18 mouse cellular contexts compared by ENCODE assay signal in genomic region chr2:135434947-135435515, GRCm38 (mm10).
A peak's percentile ranks its signal among the peaks of the same experiment; 100 is the strongest.
DNase-seq lines count a peak whose midpoint lies in the region; ATAC-seq lines count a peak whose summit lies in the region.
"Had no signal": no experiment of that assay in that cellular context is flagged by ENCODE, and none has a peak within 500 bp of the region (broad histone marks: within the 10 kb centered on the region; RNA-seq: fewer than 3 reads in every experiment).

No protein-coding gene starts in this region.

- H3K4me1 ChIP-seq in lung, embryonic 15.5 days: peaks cover 6% of the 10 kb centered on the region
- H3K4me1 ChIP-seq in lung, embryonic 16.5 days (replicated peaks; ENCODE audit: control insufficient read depth, insufficient read depth, low read length): 0 out of 2 replicates have a peak, but pooled peaks cover 3% of the 10 kb centered on the region
- H3K4me1 ChIP-seq in hindbrain, embryonic 14.5 days (replicated peaks; ENCODE audit: control insufficient read depth, insufficient read depth, low read length): no peaks in the 10 kb centered on the region

- DNase-seq in gastrocnemius, postnatal 14 days: peak; percentile 7
- no peak for DNase-seq in gastrocnemius, postnatal 10 days
- no peak for DNase-seq in lung, adult 18-20 months
- no peak for DNase-seq in adipocyte (ENCODE audit: low spot score)
- no peak for DNase-seq in hindbrain, embryonic 14.5 days (ENCODE audit: low spot score)
- DNase-seq: adrenal gland, postnatal 25 days; cerebellum, adult 11-12 months; embryo, embryonic 11 days; kidney, adult 8-10 months; kidney, postnatal 4 days; liver, postnatal 0 days; thymus, adult 2 months had no signal

- no peak overlapping the region for H3K4me2 ChIP-seq in lung, embryonic 15.5 days
- no peak overlapping the region for H3K4me2 ChIP-seq in lung, embryonic 16.5 days (ENCODE audit: low read depth, low read length)
- H3K4me2 ChIP-seq in hindbrain, embryonic 14.5 days (replicated peaks): no peak overlapping the region
- H3K4me2 ChIP-seq: midbrain, embryonic 12.5 days had no signal

- no peak overlapping the region for H3K4me3 ChIP-seq in lung, embryonic 15.5 days
- H3K4me3 ChIP-seq in lung, embryonic 16.5 days (ENCODE audit: low read length): no peak overlapping the region
- H3K4me3 ChIP-seq in hindbrain, embryonic 14.5 days (replicated peaks; ENCODE audit: low read length): no peak overlapping the region
- H3K4me3 ChIP-seq: hindbrain, embryonic 10.5 days; left cerebral cortex, adult 2 months; midbrain, embryonic 12.5 days; myocyte had no signal

- 41% methylated on average over 5 of the region's 5 CpGs for WGBS in lung, embryonic 15.5 days
- WGBS in lung, embryonic 16.5 days: 44% methylated on average over 5 of the region's 5 CpGs
- 94% methylated on average over 5 of the region's 5 CpGs for WGBS in hindbrain, embryonic 14.5 days

- H3K27me3 ChIP-seq in lung, embryonic 15.5 days: no peaks in the 10 kb centered on the region
- H3K27me3 ChIP-seq in lung, embryonic 16.5 days (ENCODE audit: control insufficient read depth, insufficient read depth, low read depth, low read length): no peaks in the 10 kb centered on the region
- H3K27me3 ChIP-seq in hindbrain, embryonic 14.5 days (ENCODE audit: control insufficient read depth, insufficient read depth, low read length): no peaks in the 10 kb centered on the region
- H3K27me3 ChIP-seq: midbrain, embryonic 12.5 days had no signal

- H3K9me3 ChIP-seq in lung, embryonic 15.5 days: no peaks in the 10 kb centered on the region
- no peaks in the 10 kb centered on the region for H3K9me3 ChIP-seq in lung, embryonic 16.5 days (ENCODE audit: control insufficient read depth, low read length)
- H3K9me3 ChIP-seq in hindbrain, embryonic 14.5 days (ENCODE audit: control insufficient read depth, low read length): no peaks in the 10 kb centered on the region
- H3K9me3 ChIP-seq: hindbrain, embryonic 10.5 days; midbrain, embryonic 12.5 days had no signal

- H3K27ac ChIP-seq in lung, embryonic 15.5 days: peak overlapping the region; percentile 65
- H3K27ac ChIP-seq in lung, embryonic 16.5 days (ENCODE audit: low read length): peak overlapping the region; percentile 67
- no peak overlapping the region for H3K27ac ChIP-seq in hindbrain, embryonic 14.5 days
- H3K27ac ChIP-seq: hindbrain, embryonic 10.5 days; left cerebral cortex, adult 2 months; midbrain, embryonic 12.5 days had no signal

- H3K9ac ChIP-seq in lung, embryonic 15.5 days: no peak overlapping the region
- H3K9ac ChIP-seq in lung, embryonic 16.5 days (ENCODE audit: low read length): no peak overlapping the region
- H3K9ac ChIP-seq in hindbrain, embryonic 14.5 days: no peak overlapping the region
- H3K9ac ChIP-seq: liver, postnatal 0 days; midbrain, embryonic 12.5 days had no signal

- intact Hi-C loops in gastrocnemius, postnatal 14 days (cut with DNase I; ENCODE audit: low total_unique reads): loop anchor here (5.0 kb wide), 1 partner anchor 492 kb away; no protein-coding TSS in a partner anchor

- peak; percentile 64; the same call in 1 of the 2 replicates for ATAC-seq in lung, embryonic 15.5 days (ENCODE audit: borderline replicate concordance, extremely low read depth, low FRiP score, low TSS enrichment)
- peak; percentile 71 for ATAC-seq in lung, embryonic 16.5 days (ENCODE audit: low read depth)
- no peak for ATAC-seq in hindbrain, embryonic 14.5 days (ENCODE audit: low FRiP score)
- ATAC-seq: liver, postnatal 0 days had no signal

- no peaks in the 10 kb centered on the region for H3K36me3 ChIP-seq in lung, embryonic 15.5 days
- no peaks in the 10 kb centered on the region for H3K36me3 ChIP-seq in lung, embryonic 16.5 days (ENCODE audit: control insufficient read depth, insufficient read depth, low read length)
- no peaks in the 10 kb centered on the region for H3K36me3 ChIP-seq in hindbrain, embryonic 14.5 days (replicated peaks; ENCODE audit: control insufficient read depth, insufficient read depth)
- H3K36me3 ChIP-seq: hindbrain, embryonic 10.5 days; midbrain, embryonic 12.5 days had no signal
